Mouse (Mus musculus) 416B (cell line): ENCODE measurements around the gene Stac3.

ENCODE experiments used
- DNase-seq: peaks from one replicate; pipeline ENCODE4 v3.0.0; 2011; ENCODE audit warnings: low read depth

The Stac3 gene

GRCm38 (mm10) chr10:127500894-127501893 is at the start of gene Stac3:
Stac3 (plus strand) TSS chr10:127501686.
- peak; percentile 43 for DNase-seq

GRCm38 (mm10) chr10:127453701-127454100 is 47.8 kb upstream of the Stac3 start:
- peak; percentile 27 for DNase-seq

GRCm38 (mm10) chr10:127462411-127463096 is 38.9 kb upstream of the Stac3 start:
- DNase-seq, result no peak

- DNase-seq, result peak; percentile 69
Observed at GRCm38 (mm10) chr10:127471281-127471988, 30.1 kb upstream of the Stac3 start.

- peak; percentile 21 for DNase-seq
Observed at GRCm38 (mm10) chr10:127472722-127473121, 28.8 kb upstream of the Stac3 start.

GRCm38 (mm10) chr10:127475175-127475574 is 26.3 kb upstream of the Stac3 start:
- DNase-seq, result no peak

GRCm38 (mm10) chr10:127476541-127476940 is 24.9 kb upstream of the Stac3 start:
- DNase-seq, result no peak

- DNase-seq, result no peak
Observed at GRCm38 (mm10) chr10:127477301-127477700, 24.2 kb upstream of the Stac3 start.

- peak; percentile 69 for DNase-seq
Observed at GRCm38 (mm10) chr10:127479131-127479530, 22.4 kb upstream of the Stac3 start.

GRCm38 (mm10) chr10:127480833-127481813 is 20.4 kb upstream of the Stac3 start:
- peak; percentile 94 for DNase-seq

GRCm38 (mm10) chr10:127485235-127485634 is 16.3 kb upstream of the Stac3 start:
- no peak for DNase-seq

- no peak for DNase-seq
Observed at GRCm38 (mm10) chr10:127488856-127489255, 12.6 kb upstream of the Stac3 start.

- DNase-seq, result no peak
Observed at GRCm38 (mm10) chr10:127490160-127491127, 11.0 kb upstream of the Stac3 start.

GRCm38 (mm10) chr10:127491128-127491512 is 10.4 kb upstream of the Stac3 start:
- DNase-seq, result no peak

- no peak for DNase-seq
Observed at GRCm38 (mm10) chr10:127492118-127492517, 9.4 kb upstream of the Stac3 start.

- no peak for DNase-seq
Observed at GRCm38 (mm10) chr10:127496156-127496555, 5.3 kb upstream of the Stac3 start.

GRCm38 (mm10) chr10:127499516-127499915 is 2.0 kb upstream of the Stac3 start:
- no peak for DNase-seq

- no peak for DNase-seq
Observed at GRCm38 (mm10) chr10:127500042-127500441, 1.4 kb upstream of the Stac3 start.

GRCm38 (mm10) chr10:127508239-127508638 is 6.8 kb downstream of the Stac3 start:
- peak; percentile 82 for DNase-seq
